24 mouse cellular contexts compared by ENCODE assay signal in genomic region chr10:105153789-105154188, GRCm38 (mm10).
DNase-seq lines count a peak whose midpoint lies in the region; ATAC-seq lines count a peak whose summit lies in the region.
"Had no signal": no experiment of that assay in that cellular context is flagged by ENCODE, and none has a peak within 500 bp of the region (broad histone marks: within the 10 kb centered on the region; RNA-seq: fewer than 3 reads in every experiment).

No protein-coding gene starts in this region.

- no peak overlapping the region for H3K9ac ChIP-seq in embryonic facial prominence, embryonic 12.5 days
- no peak overlapping the region for H3K9ac ChIP-seq in forebrain, embryonic 12.5 days
- H3K9ac ChIP-seq in intestine, embryonic 14.5 days (ENCODE audit: low read length) = no peak overlapping the region
- no peak overlapping the region for H3K9ac ChIP-seq in intestine, embryonic 15.5 days
- H3K9ac ChIP-seq in neural tube, embryonic 11.5 days (ENCODE audit: low read length) = no peak overlapping the region
- no peak overlapping the region for H3K9ac ChIP-seq in neural tube, embryonic 15.5 days (replicated peaks)
- H3K9ac ChIP-seq: forebrain, postnatal 0 days had no signal

- no peaks in the 10 kb centered on the region for H3K9me3 ChIP-seq in embryonic facial prominence, embryonic 12.5 days
- H3K9me3 ChIP-seq in embryonic facial prominence, embryonic 10.5 days = no peaks in the 10 kb centered on the region
- no peaks in the 10 kb centered on the region for H3K9me3 ChIP-seq in forebrain, embryonic 12.5 days
- H3K9me3 ChIP-seq in forebrain, embryonic 10.5 days = no peaks in the 10 kb centered on the region
- H3K9me3 ChIP-seq in intestine, embryonic 14.5 days (ENCODE audit: control insufficient read depth, low read length) = no peaks in the 10 kb centered on the region
- H3K9me3 ChIP-seq in intestine, embryonic 15.5 days = no peaks in the 10 kb centered on the region
- H3K9me3 ChIP-seq in neural tube, embryonic 11.5 days (ENCODE audit: control insufficient read depth, low read length) = no peaks in the 10 kb centered on the region
- H3K9me3 ChIP-seq in neural tube, embryonic 15.5 days (replicated peaks) = no peaks in the 10 kb centered on the region
- H3K9me3 ChIP-seq: G1E had no signal

- H3K4me1 ChIP-seq in embryonic facial prominence, embryonic 12.5 days = no peaks in the 10 kb centered on the region
- no peaks in the 10 kb centered on the region for H3K4me1 ChIP-seq in embryonic facial prominence, embryonic 10.5 days
- H3K4me1 ChIP-seq in forebrain, embryonic 12.5 days = no peaks in the 10 kb centered on the region
- no peaks in the 10 kb centered on the region for H3K4me1 ChIP-seq in forebrain, embryonic 10.5 days
- H3K4me1 ChIP-seq in intestine, embryonic 14.5 days (replicated peaks; ENCODE audit: control insufficient read depth, insufficient read depth, low read length) = no peaks in the 10 kb centered on the region
- no peaks in the 10 kb centered on the region for H3K4me1 ChIP-seq in intestine, embryonic 15.5 days (replicated peaks)
- H3K4me1 ChIP-seq in neural tube, embryonic 11.5 days (ENCODE audit: control insufficient read depth, insufficient read depth, low read length) = no peaks in the 10 kb centered on the region
- H3K4me1 ChIP-seq in neural tube, embryonic 15.5 days = no peaks in the 10 kb centered on the region

- no peaks in the 10 kb centered on the region for H3K36me3 ChIP-seq in embryonic facial prominence, embryonic 12.5 days
- H3K36me3 ChIP-seq in embryonic facial prominence, embryonic 10.5 days (replicated peaks) = no peaks in the 10 kb centered on the region
- H3K36me3 ChIP-seq in forebrain, embryonic 12.5 days (replicated peaks) = no peaks in the 10 kb centered on the region
- no peaks in the 10 kb centered on the region for H3K36me3 ChIP-seq in forebrain, embryonic 10.5 days (replicated peaks)
- no peaks in the 10 kb centered on the region for H3K36me3 ChIP-seq in intestine, embryonic 14.5 days (ENCODE audit: control insufficient read depth, insufficient read depth, low read length)
- H3K36me3 ChIP-seq in intestine, embryonic 15.5 days = no peaks in the 10 kb centered on the region
- H3K36me3 ChIP-seq in neural tube, embryonic 11.5 days (ENCODE audit: control insufficient read depth, insufficient read depth, low read length) = no peaks in the 10 kb centered on the region
- no peaks in the 10 kb centered on the region for H3K36me3 ChIP-seq in neural tube, embryonic 15.5 days
- H3K36me3 ChIP-seq: G1E had no signal

- peak; percentile 52; the same call in 1 of the 2 replicates for ATAC-seq in embryonic facial prominence, embryonic 12.5 days (ENCODE audit: insufficient number of reproducible peaks, insufficient read depth, low FRiP score, low TSS enrichment)
- ATAC-seq in forebrain, embryonic 12.5 days (ENCODE audit: low FRiP score) = peak; percentile 27; the same call in 1 of the 2 replicates
- peak; percentile 36; the same call in 1 of the 2 replicates for ATAC-seq in intestine, embryonic 14.5 days (replicated peaks; ENCODE audit: low FRiP score, low TSS enrichment, low read depth)
- no peak for ATAC-seq in intestine, embryonic 15.5 days
- no peak; the same call in 1 of the 2 replicates for ATAC-seq in neural tube, embryonic 11.5 days (ENCODE audit: insufficient read depth, low FRiP score, low TSS enrichment)
- ATAC-seq in neural tube, embryonic 15.5 days (ENCODE audit: low FRiP score) = no peak
- ATAC-seq: activated CD4-positive, CD25-positive, alpha-beta regulatory T cell, adult 4 months; CD4-positive, CD25-positive, alpha-beta regulatory T cell, adult 4 months; forebrain, embryonic 14.5 days; forebrain, postnatal 0 days; Patski had no signal

- no peak overlapping the region for H3K27ac ChIP-seq in embryonic facial prominence, embryonic 12.5 days
- no peak overlapping the region for H3K27ac ChIP-seq in embryonic facial prominence, embryonic 10.5 days (replicated peaks)
- H3K27ac ChIP-seq in forebrain, embryonic 12.5 days = no peak overlapping the region
- H3K27ac ChIP-seq in forebrain, embryonic 10.5 days = no peak overlapping the region
- H3K27ac ChIP-seq in intestine, embryonic 14.5 days (ENCODE audit: low read depth) = no peak overlapping the region
- no peak overlapping the region for H3K27ac ChIP-seq in intestine, embryonic 15.5 days
- H3K27ac ChIP-seq in neural tube, embryonic 11.5 days (ENCODE audit: low read depth, low read length) = no peak overlapping the region
- H3K27ac ChIP-seq in neural tube, embryonic 15.5 days (replicated peaks) = no peak overlapping the region

- no peak overlapping the region for H3K4me3 ChIP-seq in embryonic facial prominence, embryonic 12.5 days
- H3K4me3 ChIP-seq in embryonic facial prominence, embryonic 10.5 days = no peak overlapping the region
- H3K4me3 ChIP-seq in forebrain, embryonic 12.5 days (replicated peaks) = no peak overlapping the region
- no peak overlapping the region for H3K4me3 ChIP-seq in forebrain, embryonic 10.5 days
- H3K4me3 ChIP-seq in intestine, embryonic 14.5 days (ENCODE audit: low read depth, low read length) = no peak overlapping the region
- H3K4me3 ChIP-seq in intestine, embryonic 15.5 days (replicated peaks) = no peak overlapping the region
- no peak overlapping the region for H3K4me3 ChIP-seq in neural tube, embryonic 11.5 days (ENCODE audit: low read depth, low read length)
- no peak overlapping the region for H3K4me3 ChIP-seq in neural tube, embryonic 15.5 days (replicated peaks)

- H3K4me2 ChIP-seq in embryonic facial prominence, embryonic 12.5 days (replicated peaks) = no peak overlapping the region
- no peak overlapping the region for H3K4me2 ChIP-seq in forebrain, embryonic 12.5 days
- no peak overlapping the region for H3K4me2 ChIP-seq in intestine, embryonic 14.5 days (ENCODE audit: low read length)
- no peak overlapping the region for H3K4me2 ChIP-seq in intestine, embryonic 15.5 days (replicated peaks)
- H3K4me2 ChIP-seq in neural tube, embryonic 11.5 days (ENCODE audit: low read depth) = no peak overlapping the region
- H3K4me2 ChIP-seq in neural tube, embryonic 15.5 days = no peak overlapping the region

- H3K27me3 ChIP-seq in embryonic facial prominence, embryonic 12.5 days = no peaks in the 10 kb centered on the region
- H3K27me3 ChIP-seq in embryonic facial prominence, embryonic 10.5 days (replicated peaks; ENCODE audit: low read depth, poor library complexity, severe bottlenecking) = no peaks in the 10 kb centered on the region
- no peaks in the 10 kb centered on the region for H3K27me3 ChIP-seq in forebrain, embryonic 12.5 days
- no peaks in the 10 kb centered on the region for H3K27me3 ChIP-seq in forebrain, embryonic 10.5 days (ENCODE audit: poor library complexity, severe bottlenecking)
- no peaks in the 10 kb centered on the region for H3K27me3 ChIP-seq in intestine, embryonic 14.5 days (replicated peaks; ENCODE audit: control insufficient read depth, insufficient read depth, low read length)
- no peaks in the 10 kb centered on the region for H3K27me3 ChIP-seq in intestine, embryonic 15.5 days (replicated peaks)
- no peaks in the 10 kb centered on the region for H3K27me3 ChIP-seq in neural tube, embryonic 11.5 days (ENCODE audit: control insufficient read depth, insufficient read depth, low read length)
- H3K27me3 ChIP-seq in neural tube, embryonic 15.5 days (replicated peaks) = no peaks in the 10 kb centered on the region
- H3K27me3 ChIP-seq: CH12.LX, Patski had no signal

- DNase-seq in embryonic facial prominence, embryonic 10.5 days (ENCODE audit: low spot score) = no peak
- DNase-seq in forebrain, embryonic 10.5 days (ENCODE audit: extremely low spot score, low spot score) = no peak
- no peak for DNase-seq in intestine, embryonic 14.5 days (ENCODE audit: low spot score)
- peak; percentile 15 for DNase-seq in neural tube, embryonic 11.5 days (ENCODE audit: low spot score)
- DNase-seq: adrenal gland, adult 8-10 months; adrenal gland, postnatal 14 days; adrenal gland, postnatal 36 days; B cell, adult 2 months; cerebellum, adult 11-12 months; cerebellum, adult 2 months; cerebellum, adult 9-10 months; cerebellum, postnatal 10 days; cerebellum, postnatal 25 days; forebrain, postnatal 0 days had no signal

Comparison
In these comparisons a context has a peak if more than half of its experiments do, and no peak if none do; other contexts are left out.
1. ATAC-seq: peak in embryonic facial prominence, embryonic 12.5 days (single experiment), forebrain, embryonic 12.5 days (single experiment) and intestine, embryonic 14.5 days (single experiment); none in intestine, embryonic 15.5 days (single experiment), neural tube, embryonic 11.5 days (single experiment) and neural tube, embryonic 15.5 days (single experiment).